Mouse (Mus musculus): Measurements from ENCODE around the gene LTO1. TPM values are rescaled to one million over a fixed set of nuclear protein-coding genes. Genes with fewer than 3 reads are reported as not detected.

LTO1 gene
- total RNA-seq (2023) = 10 to 100 TPM; 34.2 to 42.2 TPM

DNA sequence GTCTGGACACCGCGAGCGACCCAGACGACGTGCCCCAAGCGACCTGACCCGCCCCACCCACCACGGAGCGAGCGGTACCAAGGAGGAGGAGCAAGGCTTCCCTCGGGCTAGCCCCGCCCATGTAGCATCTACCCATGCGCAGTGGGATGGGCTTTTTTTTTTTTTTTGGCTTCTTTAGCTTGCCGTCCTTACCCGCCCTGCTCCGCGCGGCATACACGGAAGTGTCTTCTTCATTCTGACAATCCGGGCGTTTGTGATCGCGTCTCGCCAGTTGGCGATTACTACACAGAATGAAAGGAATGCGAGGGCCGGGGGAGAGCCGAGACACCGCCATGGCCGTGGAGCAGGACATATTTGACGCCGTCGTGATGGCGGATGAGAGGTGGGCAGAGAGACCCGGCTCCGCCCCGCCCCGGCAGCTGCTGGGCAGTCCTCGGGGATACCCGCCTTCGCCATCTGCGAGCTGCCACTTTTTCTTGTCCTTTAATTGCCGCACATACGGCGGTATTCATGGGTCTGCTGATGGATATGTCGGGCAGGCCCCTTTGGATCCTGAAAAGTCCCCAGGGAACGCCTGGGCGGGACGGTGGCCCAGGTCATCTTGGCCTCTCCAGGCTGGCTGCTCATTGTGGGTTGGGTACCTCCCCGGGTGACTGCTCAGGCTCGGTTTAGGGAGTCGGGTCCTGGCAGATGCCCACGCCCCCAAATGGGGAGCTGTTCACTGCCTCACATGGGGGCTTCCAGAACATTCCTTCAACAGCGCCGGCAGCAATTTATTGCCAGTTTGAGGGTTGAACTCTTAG lies at the start of gene LTO1:
LTO1 (plus strand) TSS at position 153 of the 803 bp plus-strand sequence.

DNA sequence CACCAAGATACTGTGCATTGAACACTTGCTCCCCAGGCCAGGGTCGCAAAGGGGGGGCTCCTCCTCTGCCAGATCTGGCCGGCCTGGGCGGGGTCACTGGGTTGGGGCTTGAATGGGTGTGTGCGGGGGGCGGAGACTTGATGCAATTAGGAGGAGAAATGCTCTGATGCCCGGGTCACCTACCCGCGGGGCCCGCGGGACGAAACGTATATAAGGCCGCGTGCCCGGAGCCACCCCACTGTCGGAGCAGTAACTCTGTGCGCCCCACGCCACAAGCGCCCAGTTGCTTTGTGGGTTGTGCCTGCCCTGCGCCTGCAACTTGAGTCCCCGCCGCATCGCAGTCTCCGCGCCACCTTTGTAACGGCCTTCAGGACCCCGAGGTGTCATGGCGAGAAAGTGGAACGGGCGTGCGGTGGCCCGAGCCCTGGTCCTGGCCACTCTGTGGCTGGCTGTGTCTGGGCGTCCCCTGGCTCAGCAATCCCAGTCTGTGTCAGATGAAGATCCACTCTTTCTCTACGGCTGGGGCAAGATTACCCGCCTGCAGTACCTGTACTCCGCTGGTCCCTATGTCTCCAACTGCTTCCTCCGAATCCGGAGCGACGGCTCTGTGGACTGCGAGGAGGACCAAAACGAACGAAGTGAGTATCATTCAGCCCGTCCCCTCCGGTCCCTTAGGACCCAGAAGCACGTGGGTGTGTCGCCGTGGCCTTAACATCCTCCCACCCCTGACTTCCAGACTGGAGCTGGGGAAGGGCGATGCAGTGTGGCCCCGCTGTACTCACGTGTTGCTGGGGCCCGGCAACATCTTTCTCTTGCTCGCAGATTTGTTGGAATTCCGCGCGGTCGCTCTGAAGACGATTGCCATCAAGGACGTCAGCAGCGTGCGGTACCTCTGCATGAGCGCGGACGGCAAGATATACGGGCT lies 18.3 kb upstream of the LTO1 start, which contains the start of gene Fgf15:
Fgf15 (plus strand) TSS at position 238 of the 925 bp plus-strand sequence.

DNA sequence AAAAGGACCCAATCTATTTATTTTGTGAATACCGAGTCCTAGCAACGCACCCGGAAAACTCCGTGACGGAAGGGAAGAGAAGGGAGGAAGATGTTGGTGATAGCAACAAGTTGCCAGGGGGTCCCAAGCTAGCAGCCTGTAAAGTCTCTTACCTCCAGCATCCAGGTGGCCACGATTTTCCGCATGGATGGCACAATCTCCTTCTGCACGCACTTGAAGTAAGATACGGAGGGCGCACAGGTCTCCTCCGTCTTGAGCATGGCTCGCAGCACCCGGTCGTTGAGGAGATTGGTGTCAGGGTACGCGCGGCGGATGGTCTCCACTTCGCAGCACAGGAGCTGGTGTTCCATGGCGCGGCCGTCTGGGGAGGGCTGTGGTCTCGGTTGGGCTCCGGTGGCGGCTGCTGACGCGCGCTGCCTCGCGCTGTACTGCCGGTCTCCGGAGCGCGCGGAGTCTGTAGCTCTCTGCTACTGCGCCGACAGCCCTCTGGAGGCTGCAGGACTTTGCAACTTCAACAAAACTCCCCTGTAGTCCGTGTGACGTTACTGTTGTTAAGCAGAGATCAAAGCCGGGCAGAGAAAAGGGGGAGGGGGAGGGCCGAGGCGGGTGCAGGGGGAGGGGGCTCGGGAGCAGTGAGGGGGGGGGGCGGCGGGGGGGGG lies 24.6 kb downstream of the LTO1 start, which contains the start of gene Ccnd1:
Ccnd1 (minus strand) TSS at position 582 of the 659 bp plus-strand sequence.

Other genes starting within 250 kb of the LTO1 start
- gene Ano1, start 163.1 kb upstream of the LTO1 start, total RNA-seq (2023) = under 1 TPM in 1 of 2 experiments, not detected in 1; 0.47 TPM
- not detected for gene Fgf3, start 77.0 kb upstream of the LTO1 start, total RNA-seq (2023)
- gene Fgf4, start 67.7 kb upstream of the LTO1 start, total RNA-seq (2023) = not detected
- not detected for gene Fgf15, start 18.6 kb upstream of the LTO1 start, total RNA-seq (2023)
- under 1 TPM; 0.50 to 0.93 TPM for gene Ccnd1, start 24.8 kb downstream of the LTO1 start, total RNA-seq (2023)

Data from B cell, adult 67 days (primary cell).